Mouse (Mus musculus): ENCODE measurements around the gene Gm17657. TPM values are rescaled to one million over a fixed set of nuclear protein-coding genes. Genes with fewer than 3 reads are reported as not detected.

The Gm17657 gene
- total and polyA plus RNA-seq, 3 experiments: 0.20 to 0.21 TPM; not detected in 1

DNA sequence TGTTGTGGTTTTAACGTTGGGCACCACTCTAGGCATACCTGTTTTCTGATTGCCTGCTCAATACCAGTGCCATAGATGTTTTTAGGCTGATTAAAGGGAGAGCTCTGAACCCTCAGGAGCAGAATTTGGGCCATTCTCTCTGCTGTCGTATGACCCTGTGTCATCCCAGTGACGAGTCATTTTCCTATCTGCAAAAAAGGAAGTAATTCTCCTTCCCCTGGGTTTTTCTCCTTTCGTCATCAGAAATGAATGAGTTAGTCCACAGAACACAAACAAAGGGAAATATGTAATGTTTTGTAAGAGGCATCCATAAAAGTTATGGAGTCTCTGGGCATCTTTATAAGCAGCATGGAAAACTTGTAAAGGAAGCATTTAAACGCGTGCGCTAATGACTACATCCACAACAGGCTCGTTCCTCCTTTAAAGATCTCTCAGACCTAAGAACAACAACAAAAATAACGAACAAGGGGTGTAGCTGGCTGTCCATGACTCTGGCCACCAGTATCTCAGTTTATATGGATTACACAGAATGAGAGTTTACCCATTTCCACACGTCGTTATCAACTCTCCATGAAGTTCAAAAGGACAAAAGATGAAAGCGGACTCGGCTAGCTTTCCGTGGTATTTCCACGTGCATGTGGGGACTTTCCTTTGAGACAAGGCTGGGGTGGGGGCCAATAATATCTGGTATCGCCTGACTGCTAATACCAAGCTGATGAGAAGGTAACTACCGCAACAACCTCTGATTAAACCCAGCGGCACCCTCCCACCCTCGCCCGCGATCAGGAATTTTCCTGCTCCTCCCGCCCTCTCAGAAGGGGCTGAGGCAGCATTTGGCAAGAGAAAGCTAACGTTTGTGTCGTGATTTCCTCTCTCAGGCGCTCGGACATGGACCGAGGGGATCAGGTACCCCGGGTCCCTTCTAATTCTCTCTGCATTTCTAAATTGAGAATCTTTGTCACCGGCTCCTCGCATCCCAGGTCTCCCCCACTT, 60.2 kb downstream of the Gm17657 start:
- dilution Hi-C loops (cut with MboI; ENCODE audit: extremely low pct_ligation_motif_present, extremely low pct_unique_long_range_greater_than_20kb, low sequenced_read_pairs) (no loop called here), in situ Hi-C loops (cut with MboI; ENCODE audit: low pct_ligation_motif_present, low pct_unique_long_range_greater_than_20kb, low sequenced_read_pairs) (no loop called here)
- Histone ChIP-seq H3K4me2 (ENCODE audit: insufficient read depth, low read depth, poor library complexity, severe bottlenecking) (peak overlapping the region; percentile 75), H3K27ac (ENCODE audit: insufficient read depth, low read depth) (peak overlapping the region; percentile 80), H3K27me3 (replicated peaks) (no peaks in the 10 kb centered on the region), H3K79me2 (replicated peaks; ENCODE audit: control insufficient read depth, extremely low read depth, insufficient read depth, poor library complexity, severe bottlenecking) (peaks cover 36% of the 10 kb centered on the region), H3K36me3 (replicated peaks in 1 of 2; ENCODE audit: control insufficient read depth in 1 of 2, insufficient read depth in 1 of 2, low read length in 1 of 2) (peaks cover 8 to 31% of the 10 kb centered on the region in 2 experiments), H3K4me1 (ENCODE audit: control insufficient read depth in 1 of 2, insufficient read depth in 2 of 2) (peaks cover 6 to 37% of the 10 kb centered on the region in 2 experiments; a peak in 3 of 4 replicates), H3K4me3 (replicated peaks in 1 of 3; ENCODE audit: low read depth in 2 of 3, low read length in 2 of 3, poor library complexity in 1 of 3) (peak overlapping the region; percentile 72 to 93 (median 74)), H3K9ac (ENCODE audit: insufficient read depth, low read depth) (peak overlapping the region; percentile 90), H3K9me3 (replicated peaks; ENCODE audit: low read length) (no peaks in the 10 kb centered on the region)
- DNase-seq (ENCODE audit: extremely low read depth): peak; percentile 79
- TF ChIP-seq RAD21 (IDR thresholded peaks at IDR 0.05; ENCODE audit: low read depth, low read length): no peak
- TF ChIP-seq KAT2A (IDR thresholded peaks at IDR 0.05; ENCODE audit: insufficient replicate concordance, low read length): no peak
- no peak for TF ChIP-seq HCFC1 (IDR thresholded peaks at IDR 0.05; ENCODE audit: low read depth, low read length)
- TF ChIP-seq MEF2A (IDR thresholded peaks at IDR 0.05; ENCODE audit: borderline replicate concordance, low read depth, low read length): no peak; the same call in 1 of the 2 replicates
- TF ChIP-seq POLR2A (IDR thresholded peaks at IDR 0.05; ENCODE audit: low read depth, low read length): peak; percentile 12; the same call in 1 of the 2 replicates
- TF ChIP-seq MYC (IDR thresholded peaks at IDR 0.05; ENCODE audit: low read depth, low read length): peak; percentile 71
- TF ChIP-seq JUND (conservative IDR thresholded peaks at IDR 0.05; ENCODE audit: low read depth, low read length): peak; percentile 63
- peak; percentile 84 for TF ChIP-seq CHD1 (IDR thresholded peaks at IDR 0.05; ENCODE audit: low read depth, low read length)
- no peak; the same call in 1 of the 2 replicates for TF ChIP-seq SIN3A (IDR thresholded peaks at IDR 0.05; ENCODE audit: low read length)
- TF ChIP-seq ZMIZ1 (IDR thresholded peaks at IDR 0.05; ENCODE audit: low read depth, low read length): no peak
- TF ChIP-seq MAX (IDR thresholded peaks at IDR 0.05; ENCODE audit: low read length): peak; percentile 71; the same call in 1 of the 2 replicates
- peak; percentile 29; the same call in 1 of the 2 replicates for TF ChIP-seq ELF1 (IDR thresholded peaks at IDR 0.05; ENCODE audit: low read depth, low read length)
- peak; percentile 29; the same call in 1 of the 2 replicates for TF ChIP-seq NELFE (IDR thresholded peaks at IDR 0.05; ENCODE audit: low read depth, low read length)
- peak; percentile 69; the same call in 1 of the 2 replicates for TF ChIP-seq MXI1 (IDR thresholded peaks at IDR 0.05; ENCODE audit: low read depth, low read length)
- 0 out of 2 replicates have a peak, but pooled peaks have one; percentile 26 for TF ChIP-seq MAFK (IDR thresholded peaks at IDR 0.05; ENCODE audit: insufficient replicate concordance, low read length)
- peak; percentile 57; the same call in 1 of the 2 replicates for TF ChIP-seq TCF12 (IDR thresholded peaks at IDR 0.05; ENCODE audit: low read depth, low read length)
- TF ChIP-seq IRF4 (IDR thresholded peaks at IDR 0.05; ENCODE audit: low read depth, low read length): peak; percentile 79
- no peak for TF ChIP-seq ZC3H11A (IDR thresholded peaks at IDR 0.05; ENCODE audit: low read depth, low read length)
- TF ChIP-seq GABPA (IDR thresholded peaks at IDR 0.05; ENCODE audit: insufficient replicate concordance, low read depth, low read length): no peak
- TF ChIP-seq BHLHE40 (IDR thresholded peaks at IDR 0.05; ENCODE audit: low read depth, low read length): peak; percentile 75
- peak; percentile 51; the same call in 1 of the 2 replicates for TF ChIP-seq JUN (IDR thresholded peaks at IDR 0.05; ENCODE audit: insufficient read depth, low read depth, low read length)
- peak; percentile 69 for TF ChIP-seq EP300 (IDR thresholded peaks at IDR 0.05; ENCODE audit: low read length)
- peak; percentile 34; the same call in 1 of the 2 replicates for TF ChIP-seq CHD2 (IDR thresholded peaks at IDR 0.05; ENCODE audit: low read length)
- no peak for TF ChIP-seq RCOR1 (conservative IDR thresholded peaks at IDR 0.05; ENCODE audit: low read depth, low read length)
- peak; percentile 90 for TF ChIP-seq ETS1 (conservative IDR thresholded peaks at IDR 0.05; ENCODE audit: low read depth, low read length)
- no peak for TF ChIP-seq E2F4 (IDR thresholded peaks at IDR 0.05; ENCODE audit: insufficient replicate concordance, low read depth, low read length)
- peak; percentile 80 for TF ChIP-seq TBP (conservative IDR thresholded peaks at IDR 0.05; ENCODE audit: low read depth, low read length)
- TF ChIP-seq PAX5 (IDR thresholded peaks at IDR 0.05; ENCODE audit: low read length): no peak
- no peak for TF ChIP-seq NRF1 (IDR thresholded peaks at IDR 0.05; ENCODE audit: low read depth, low read length)
- no peak; the same call in 1 of the 2 replicates for TF ChIP-seq SMC3 (IDR thresholded peaks at IDR 0.05; ENCODE audit: low read depth, low read length)
- TF ChIP-seq UBTF (IDR thresholded peaks at IDR 0.05; ENCODE audit: low read depth, low read length): no peak; the same call in 1 of the 2 replicates

Data from CH12.LX (cell line).